Mouse (Mus musculus) lung, postnatal 0 days (tissue): ENCODE data around the gene Rpl11.

Experiments
- CTCF ChIP-seq: IDR thresholded peaks from 2 replicates; pipeline ENCODE4 v1.5.1; 2016; ENCODE audit warnings: antibody characterized with exemption, mild to moderate bottlenecking
- EP300 ChIP-seq: IDR thresholded peaks from 2 replicates; pipeline ENCODE4 v1.6.1; 2016; ENCODE audit warnings: antibody characterized with exemption, mild to moderate bottlenecking, control low read depth

- TF ChIP-seq CTCF (no peak), EP300 (no peak)
Observed at GRCm38 (mm10) chr4:135984556-135984955, 68.7 kb downstream of the Rpl11 start.
